ENCODE assay signal across 22 mouse cellular contexts in genomic region chr16:58137728-58138279, GRCm38 (mm10).
"Had no signal": no experiment of that assay in that cellular context is flagged by ENCODE, and none has a peak within 500 bp of the region (broad histone marks: within the 10 kb centered on the region; RNA-seq: fewer than 3 reads in every experiment).

No protein-coding gene starts in this region.

- H3K27me3 ChIP-seq: hindbrain, embryonic 12.5 days; intestine, embryonic 15.5 days; limb, embryonic 12.5 days had no signal

- H3K27ac ChIP-seq: heart, adult 2 months; hindbrain, embryonic 10.5 days; hindbrain, embryonic 12.5 days; hindbrain, embryonic 14.5 days; intestine, embryonic 15.5 days; layer of hippocampus, adult 2 months; left cerebral cortex, adult 2 months; limb, embryonic 10.5 days; limb, embryonic 12.5 days had no signal

- DNase-seq: gastrocnemius, postnatal 14 days; gastrocnemius, postnatal 36 days; heart, adult 11 months; heart, adult 2 months; heart, postnatal 10 days; heart, postnatal 4 days; kidney, adult 18-20 months; kidney, adult 8-10 months; kidney, postnatal 10 days; kidney, postnatal 25 days; kidney, postnatal 4 days had no signal

- H3K4me2 ChIP-seq: heart, embryonic 11.5 days; hindbrain, embryonic 12.5 days; hindbrain, embryonic 14.5 days; intestine, embryonic 15.5 days; limb, embryonic 12.5 days had no signal

- H3K9ac ChIP-seq: hindbrain, embryonic 12.5 days; hindbrain, embryonic 14.5 days; intestine, embryonic 15.5 days; limb, embryonic 12.5 days had no signal

- ATAC-seq: inflammation-experienced regulatory T-cells, adult 6 months; intestine, embryonic 15.5 days; intestine, postnatal 0 days had no signal

- H3K4me3 ChIP-seq: heart, adult 2 months; hindbrain, embryonic 10.5 days; hindbrain, embryonic 12.5 days; intestine, embryonic 15.5 days; layer of hippocampus, adult 2 months; left cerebral cortex, adult 2 months; limb, embryonic 10.5 days; limb, embryonic 12.5 days had no signal

- H3K36me3 ChIP-seq: hindbrain, embryonic 10.5 days; hindbrain, embryonic 12.5 days; intestine, embryonic 15.5 days; limb, embryonic 10.5 days; limb, embryonic 12.5 days had no signal

- H3K9me3 ChIP-seq: hindbrain, embryonic 10.5 days; hindbrain, embryonic 12.5 days; intestine, embryonic 15.5 days; limb, embryonic 10.5 days; limb, embryonic 12.5 days had no signal

- H3K4me1 ChIP-seq: intestine, embryonic 15.5 days; limb, embryonic 10.5 days; limb, embryonic 12.5 days had no signal
